Mouse (Mus musculus): Measurements from ENCODE around the gene Sap30bp.

DNA sequence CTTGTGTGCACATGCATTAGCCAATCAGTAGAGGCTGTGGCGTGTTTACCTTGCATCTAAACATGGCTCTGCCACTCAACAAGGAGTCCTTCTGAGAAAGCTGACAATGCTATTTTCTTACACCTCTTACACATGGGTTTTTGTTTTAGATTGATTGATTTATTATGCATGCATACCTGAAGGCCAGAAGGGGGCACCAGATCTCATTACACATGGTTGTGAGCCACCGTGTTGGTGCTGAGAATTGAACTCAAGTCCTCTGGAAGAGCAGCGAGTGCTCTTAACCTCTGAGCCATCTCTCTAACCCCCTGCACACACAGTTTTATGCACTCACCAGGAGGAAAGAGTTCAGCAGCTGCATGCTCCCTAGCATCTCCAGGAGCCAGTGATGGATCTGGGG is 69.8 kb downstream of the Sap30bp start:
- TF ChIP-seq POLR2A (IDR thresholded peaks at IDR 0.05; ENCODE audit: insufficient read depth, low read length) (no peak), CTCF (IDR thresholded peaks at IDR 0.05; ENCODE audit: low read depth, low read length) (no peak), EP300 (IDR thresholded peaks at IDR 0.05; ENCODE audit: insufficient read depth, low read depth, low read length) (no peak)
